Mouse (Mus musculus): ENCODE results near the gene 4931414P19Rik.

- TF ChIP-seq PAX5 (IDR thresholded peaks at IDR 0.05; ENCODE audit: low read length) (no peak), ELF1 (IDR thresholded peaks at IDR 0.05; ENCODE audit: low read depth, low read length) (no peak), CHD2 (IDR thresholded peaks at IDR 0.05; ENCODE audit: low read length) (no peak), CTCF (conservative IDR thresholded peaks at IDR 0.05 in 1 of 2, IDR thresholded peaks at IDR 0.05 in 1 of 2; ENCODE audit: low read depth in 2 of 2, low read length in 2 of 2) (no peak), RCOR1 (conservative IDR thresholded peaks at IDR 0.05; ENCODE audit: low read depth, low read length) (no peak), NELFE (IDR thresholded peaks at IDR 0.05; ENCODE audit: low read depth, low read length) (no peak), MAFK (IDR thresholded peaks at IDR 0.05; ENCODE audit: insufficient replicate concordance, low read length) (no peak), CHD1 (IDR thresholded peaks at IDR 0.05; ENCODE audit: low read depth, low read length) (no peak), KAT2A (IDR thresholded peaks at IDR 0.05; ENCODE audit: insufficient replicate concordance, low read length) (no peak), EP300 (IDR thresholded peaks at IDR 0.05; ENCODE audit: low read length) (no peak)
Observed at GRCm38 (mm10) chr14:54607226-54607625, 1.4 kb upstream of the 4931414P19Rik start.
